Mouse (Mus musculus) heart, embryonic 15.5 days (tissue): ENCODE results near the gene Gm17606. TPM values are rescaled to one million over a fixed set of nuclear protein-coding genes. Genes with fewer than 3 reads are reported as not detected.

Experiments used
- ATAC-seq: fragments of 200-750 bp; cut with Nextera tagmentation; replicated peaks from 2 replicates; pipeline ENCODE4 v1.8.0; 2017; ENCODE audit warnings: low read depth, moderate TSS enrichment; ENCODE audit not compliant: insufficient number of reproducible peaks, insufficient read depth, low FRiP score
- H3K27ac ChIP-seq: fragments of 300-500 bp; sonication (generic); 2 replicates; pipeline ENCODE4 v1.5.1; 2015; ENCODE audit warnings: mild to moderate bottlenecking, inconsistent platforms
- H3K27me3 ChIP-seq: fragments of 300-500 bp; sonication (generic); 2 replicates; pipeline ENCODE4 v1.6.1; 2015; ENCODE audit warnings: inconsistent platforms
- H3K36me3 ChIP-seq: fragments of 300-500 bp; sonication (generic); 2 replicates; pipeline ENCODE4 v1.6.1; 2015; ENCODE audit warnings: mild to moderate bottlenecking, inconsistent platforms
- H3K4me1 ChIP-seq: fragments of 300-500 bp; sonication (generic); replicated peaks from 2 replicates; pipeline ENCODE4 v1.6.1; 2015; ENCODE audit warnings: inconsistent platforms
- H3K4me2 ChIP-seq: fragments of 300-500 bp; sonication (generic); 2 replicates; pipeline ENCODE4 v1.6.1; 2015; ENCODE audit warnings: inconsistent platforms, mild to moderate bottlenecking, moderate library complexity
- H3K4me3 ChIP-seq: fragments of 300-500 bp; sonication (generic); 2 replicates; pipeline ENCODE4 v1.5.1; 2015; ENCODE audit warnings: mild to moderate bottlenecking, inconsistent platforms
- H3K9ac ChIP-seq: fragments of 300-500 bp; sonication (generic); 2 replicates; pipeline ENCODE4 v1.6.1; 2015; ENCODE audit warnings: mild to moderate bottlenecking, inconsistent platforms
- H3K9me3 ChIP-seq: fragments of 300-500 bp; sonication (generic); replicated peaks from 2 replicates; pipeline ENCODE4 v1.6.1; 2016; ENCODE audit warnings: inconsistent platforms
- WGBS: fragments of 180-500 bp; shearing (Covaris S2); methylation state at CpG from one replicate; pipeline ENCODE4 v1.1.7; 2015; ENCODE audit warnings: mixed read lengths; 5-methylcytosine and 5-hydroxymethylcytosine counted together
- polyA plus RNA-seq: library from polyadenylated mRNA; unstranded; fragments of >200 nt; fragmentation: Nextera tagmentation; extraction: Ambion mirVana; gene quantifications from 2 replicates; pipeline ENCODE4 v1.2.1, GENCODE M21; 2015

Gm17606 gene
- polyA plus RNA-seq, 1 experiment from 2014 or later, result not detected

DNA sequence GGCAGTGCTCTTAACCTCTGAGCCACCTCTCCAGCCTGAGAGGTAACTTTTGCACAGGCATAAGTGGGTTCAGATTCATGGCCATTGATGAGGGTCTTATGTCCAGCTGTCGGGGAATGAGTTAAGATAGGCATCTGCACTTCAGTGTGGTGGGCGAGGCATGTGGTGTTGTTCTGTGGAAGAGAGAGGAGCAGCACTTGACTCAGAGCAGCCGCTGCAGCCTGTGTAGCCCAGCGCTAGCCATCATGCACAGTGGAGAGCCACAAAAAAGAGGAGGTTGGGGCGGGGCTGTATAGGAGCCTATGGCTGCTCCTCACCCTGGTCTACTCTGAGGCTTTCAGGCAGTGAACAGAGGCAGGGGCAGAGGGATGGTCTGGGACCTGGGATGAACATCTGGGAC, 12.6 kb upstream of the Gm17606 start:
- no peak overlapping the region for H3K9ac ChIP-seq
- H3K4me3 ChIP-seq, result no peak overlapping the region
- H3K9me3 ChIP-seq, result no peaks in the 10 kb centered on the region
- no peak overlapping the region for H3K4me2 ChIP-seq
- H3K36me3 ChIP-seq, result peaks cover 9% of the 10 kb centered on the region; the same call in 1 of the 2 replicates
- no peaks in the 10 kb centered on the region for H3K27me3 ChIP-seq
- no peak for ATAC-seq
- H3K4me1 ChIP-seq, result no peaks in the 10 kb centered on the region
- 69% methylated on average over 5 of the region's 5 CpGs for WGBS
- H3K27ac ChIP-seq, result no peak overlapping the region

DNA sequence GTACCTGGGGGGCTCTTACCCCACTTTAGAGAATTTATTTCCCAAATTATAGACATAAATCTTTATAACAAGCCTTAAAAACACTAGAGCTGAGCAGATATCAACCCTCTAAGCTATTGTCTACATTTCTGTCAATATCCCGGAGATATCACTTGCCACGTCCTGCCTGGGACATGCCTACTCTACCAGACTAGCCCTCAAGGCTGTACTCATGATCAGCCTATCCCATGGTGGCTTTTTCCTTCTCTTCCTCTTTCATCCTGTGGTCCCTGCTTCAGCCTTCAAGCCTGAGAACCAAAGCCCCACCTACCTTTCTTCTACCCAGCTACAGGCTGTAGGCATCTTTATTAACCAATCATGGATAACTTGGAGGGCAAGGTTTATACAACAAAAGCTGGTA, 11.0 kb upstream of the Gm17606 start:
- Histone ChIP-seq H3K36me3 (peaks cover 10% of the 10 kb centered on the region; the same call in 1 of the 2 replicates), H3K4me3 (no peak overlapping the region), H3K9ac (no peak overlapping the region), H3K27me3 (no peaks in the 10 kb centered on the region), H3K4me2 (no peak overlapping the region), H3K9me3 (no peaks in the 10 kb centered on the region), H3K4me1 (no peaks in the 10 kb centered on the region), H3K27ac (no peak overlapping the region)
- 85% methylated on average over 2 of the region's 2 CpGs for WGBS
- no peak for ATAC-seq

DNA sequence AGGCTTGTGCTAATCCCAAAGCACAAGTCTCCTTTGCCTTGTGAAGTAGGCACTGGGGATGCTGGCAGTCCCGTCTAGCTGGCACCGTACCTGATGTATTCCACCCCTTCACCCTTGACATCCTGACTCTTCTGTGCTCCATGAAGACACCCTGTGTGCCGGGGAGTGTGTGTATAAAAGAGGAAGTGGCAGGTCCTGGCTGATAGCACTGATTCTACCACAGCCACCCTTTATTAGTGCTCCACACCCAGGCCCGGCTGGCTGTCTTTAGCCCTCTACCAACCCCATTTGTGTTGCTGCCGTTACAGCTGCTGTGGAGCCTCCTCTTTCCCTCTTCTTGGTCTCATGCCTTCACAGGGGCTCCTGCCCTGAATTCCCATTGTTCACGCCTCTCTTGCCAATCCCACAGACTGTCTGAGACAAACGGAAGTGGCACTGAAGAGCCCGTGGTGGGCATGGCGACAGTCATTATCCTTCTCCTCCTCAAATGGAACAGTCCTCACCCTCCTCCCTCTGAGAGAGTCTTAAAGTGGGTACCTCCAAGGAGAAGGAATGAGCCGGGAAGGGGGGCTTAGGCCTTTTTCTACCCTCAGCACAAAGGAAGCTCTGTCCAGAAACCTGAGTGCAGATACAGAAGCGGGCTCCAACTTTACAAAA, 10.0 kb upstream of the Gm17606 start:
- H3K36me3 ChIP-seq, result peaks cover 10% of the 10 kb centered on the region; the same call in 1 of the 2 replicates
- ATAC-seq, result no peak
- H3K9me3 ChIP-seq, result no peaks in the 10 kb centered on the region
- H3K27me3 ChIP-seq, result no peaks in the 10 kb centered on the region
- no peaks in the 10 kb centered on the region for H3K4me1 ChIP-seq
- no peak overlapping the region for H3K9ac ChIP-seq
- WGBS, result 78% methylated on average over 11 of the region's 11 CpGs
- no peak overlapping the region for H3K27ac ChIP-seq
- H3K4me3 ChIP-seq, result no peak overlapping the region
- no peak overlapping the region for H3K4me2 ChIP-seq

DNA sequence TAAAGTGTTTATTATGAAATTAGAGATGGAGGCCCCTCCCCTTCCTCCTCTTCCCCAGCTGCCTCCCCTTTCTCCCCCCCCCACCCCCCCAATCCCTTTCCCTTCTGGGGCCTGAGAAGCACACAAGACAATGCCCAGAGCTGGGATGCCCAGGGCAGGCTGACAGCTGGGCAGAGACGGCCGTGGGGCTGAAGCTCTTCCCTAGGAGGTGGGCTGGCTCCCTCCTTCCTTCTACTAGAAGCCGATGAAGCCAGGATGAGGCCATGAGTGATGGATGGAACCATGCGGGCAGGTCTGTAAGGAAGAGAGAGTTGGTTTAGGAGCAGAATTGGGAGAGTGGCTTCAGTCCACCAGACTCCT, 9.5 kb upstream of the Gm17606 start:
- no peak for ATAC-seq
- Histone ChIP-seq H3K27me3 (no peaks in the 10 kb centered on the region), H3K36me3 (peaks cover 10% of the 10 kb centered on the region; the same call in 1 of the 2 replicates), H3K4me1 (no peaks in the 10 kb centered on the region), H3K4me2 (no peak overlapping the region), H3K27ac (no peak overlapping the region), H3K4me3 (no peak overlapping the region), H3K9ac (no peak overlapping the region), H3K9me3 (no peaks in the 10 kb centered on the region)
- WGBS, result 80% methylated on average over 4 of the region's 4 CpGs

DNA sequence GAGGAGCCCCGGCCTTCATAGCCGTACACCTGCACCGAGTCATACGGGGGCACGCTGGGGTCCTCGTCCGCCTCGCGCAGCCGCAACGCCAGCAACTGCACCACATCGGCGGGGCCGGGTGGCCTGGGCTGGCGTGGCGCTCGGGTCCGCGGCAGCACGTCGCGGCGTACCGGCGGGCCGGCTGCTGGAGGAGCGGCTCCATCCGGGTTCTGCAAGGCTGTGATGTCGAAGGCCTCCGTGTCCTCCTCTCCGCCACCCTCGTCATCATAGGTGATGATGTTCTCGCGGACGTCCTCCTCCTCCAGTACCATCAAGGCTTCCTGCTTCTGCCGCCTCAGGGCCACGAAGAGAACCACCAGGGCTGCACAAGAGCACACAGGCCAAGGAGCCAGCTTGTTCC, 8.5 kb upstream of the Gm17606 start:
- H3K27me3 ChIP-seq, result no peaks in the 10 kb centered on the region
- H3K36me3 ChIP-seq, result peaks cover 10% of the 10 kb centered on the region; the same call in 1 of the 2 replicates
- no peak overlapping the region for H3K9ac ChIP-seq
- no peak for ATAC-seq
- H3K4me3 ChIP-seq, result no peak overlapping the region
- WGBS, result 88% methylated on average over 37 of the region's 37 CpGs
- H3K4me2 ChIP-seq, result no peak overlapping the region
- no peaks in the 10 kb centered on the region for H3K9me3 ChIP-seq
- H3K4me1 ChIP-seq, result no peaks in the 10 kb centered on the region
- no peak overlapping the region for H3K27ac ChIP-seq

- H3K36me3 ChIP-seq, result peaks cover 10% of the 10 kb centered on the region; the same call in 1 of the 2 replicates
- no peaks in the 10 kb centered on the region for H3K4me1 ChIP-seq
Measured at GRCm38 (mm10) chr14:54634182-54634581, 6.6 kb upstream of the Gm17606 start.

DNA sequence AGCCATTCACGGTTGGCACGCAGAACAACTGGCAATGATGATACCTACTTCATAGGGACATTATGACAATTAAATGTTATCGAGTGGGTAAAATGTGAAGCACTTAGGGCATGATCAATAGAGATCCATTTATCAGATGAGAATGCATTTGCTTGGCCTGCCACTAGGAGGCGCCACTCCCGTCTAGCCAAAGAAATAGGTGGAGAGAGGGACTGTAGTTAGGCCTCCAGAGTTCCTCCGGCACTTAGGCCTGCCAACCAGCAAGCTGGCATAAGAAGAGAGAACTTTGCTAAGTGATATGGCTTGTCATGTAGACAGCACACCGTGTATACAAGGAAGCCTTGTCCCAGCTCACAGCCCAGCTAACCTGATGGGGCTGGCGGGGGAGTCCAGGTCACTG, 3.8 kb upstream of the Gm17606 start:
- H3K36me3 ChIP-seq, result peaks cover 7% of the 10 kb centered on the region; the same call in 1 of the 2 replicates
- H3K27ac ChIP-seq, result no peak overlapping the region
- no peak overlapping the region for H3K4me3 ChIP-seq
- H3K9ac ChIP-seq, result no peak overlapping the region
- no peaks in the 10 kb centered on the region; the same call in 1 of the 2 replicates for H3K27me3 ChIP-seq
- WGBS, result 57% methylated on average over 8 of the region's 8 CpGs
- H3K4me1 ChIP-seq, result peaks cover 14% of the 10 kb centered on the region
- no peak overlapping the region for H3K4me2 ChIP-seq
- no peaks in the 10 kb centered on the region for H3K9me3 ChIP-seq
- ATAC-seq, result no peak

More at GRCm38 (mm10) chr14:54634182-54634581, 6.6 kb upstream of the Gm17606 start:
- 78% methylated on average over 4 of the region's 4 CpGs for WGBS
- no peak overlapping the region for H3K4me3 ChIP-seq
- no peaks in the 10 kb centered on the region for H3K9me3 ChIP-seq
- no peaks in the 10 kb centered on the region for H3K27me3 ChIP-seq
- H3K4me2 ChIP-seq, result no peak overlapping the region
- no peak for ATAC-seq
- no peak overlapping the region for H3K27ac ChIP-seq
- no peak overlapping the region for H3K9ac ChIP-seq

GRCm38 (mm10) chr14:54638210-54638609, 2.5 kb upstream of the Gm17606 start:
- Histone ChIP-seq H3K4me1 (peaks cover 14% of the 10 kb centered on the region), H3K27ac (no peak overlapping the region), H3K9ac (no peak overlapping the region), H3K4me2 (no peak overlapping the region), H3K27me3 (no peaks in the 10 kb centered on the region; the same call in 1 of the 2 replicates), H3K36me3 (peaks cover 11% of the 10 kb centered on the region), H3K9me3 (no peaks in the 10 kb centered on the region), H3K4me3 (no peak overlapping the region)
- WGBS, result 65% methylated on average over 5 of the region's 5 CpGs
- ATAC-seq, result no peak

- WGBS, result 41% methylated on average over 4 of the region's 4 CpGs
- Histone ChIP-seq H3K4me2 (peak overlapping the region; percentile 99), H3K4me3 (peak overlapping the region; percentile 21; the same call in 1 of the 2 replicates), H3K27ac (no peak overlapping the region), H3K27me3 (no peaks in the 10 kb centered on the region; the same call in 1 of the 2 replicates), H3K4me1 (peaks cover 14% of the 10 kb centered on the region), H3K9ac (no peak overlapping the region), H3K9me3 (no peaks in the 10 kb centered on the region), H3K36me3 (peaks cover 30% of the 10 kb centered on the region)
- ATAC-seq, result no peak
Measured at GRCm38 (mm10) chr14:54640121-54640520, 631 bp upstream of the Gm17606 start.

DNA sequence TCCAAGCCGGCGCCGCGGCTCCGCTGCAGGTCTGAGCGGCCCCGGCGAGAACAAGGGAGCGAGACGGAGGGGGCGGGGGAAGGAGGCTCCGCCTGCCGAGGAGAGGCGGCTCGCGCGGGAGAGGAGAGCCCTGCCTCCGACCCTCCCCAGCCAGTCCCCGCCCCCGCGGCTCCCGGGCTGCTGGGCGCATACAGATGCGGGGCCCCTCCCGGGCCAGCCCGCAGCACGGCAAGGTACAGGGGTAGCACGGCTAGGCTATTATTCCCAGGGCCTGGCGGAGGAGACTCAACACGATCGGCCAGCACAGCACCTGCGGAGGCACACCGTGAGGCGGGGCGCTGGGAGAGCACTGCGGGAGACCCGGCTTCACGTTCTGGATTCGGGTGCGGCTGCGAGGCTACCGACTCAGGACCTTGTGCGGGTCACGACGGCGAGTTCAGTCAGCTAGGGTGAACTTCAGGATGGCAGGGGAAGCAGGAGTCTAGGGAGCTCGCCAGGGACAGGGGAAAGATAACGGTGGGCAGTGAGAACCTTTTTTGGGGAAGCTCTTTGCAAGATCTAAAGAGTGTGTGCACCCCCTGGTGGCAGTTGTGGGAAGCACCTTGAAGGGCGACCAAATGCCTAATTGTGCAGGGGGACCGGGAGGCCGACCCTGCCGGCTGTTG, 685 bp downstream of the Gm17606 start, which contains the start of gene Cdh24:
Cdh24 (minus strand) TSS at position 60 of the 665 bp plus-strand sequence.
- H3K4me1 ChIP-seq, result peaks cover 14% of the 10 kb centered on the region
- H3K9me3 ChIP-seq, result no peaks in the 10 kb centered on the region
- peak within 1 kb of the TSS; percentile 92 for H3K9ac ChIP-seq
- peak; percentile 90 for ATAC-seq
- WGBS, result under 1% methylated on average over 42 of the region's 52 CpGs
- peaks cover 43% of the 10 kb centered on the region for H3K36me3 ChIP-seq
- H3K27me3 ChIP-seq, result no peaks in the 10 kb centered on the region; the same call in 1 of the 2 replicates
- peak within 1 kb of the TSS; percentile 71 for H3K27ac ChIP-seq
- H3K4me3 ChIP-seq, result peak within 1 kb of the TSS; percentile 67
- H3K4me2 ChIP-seq, result peak within 1 kb of the TSS; percentile 99

DNA sequence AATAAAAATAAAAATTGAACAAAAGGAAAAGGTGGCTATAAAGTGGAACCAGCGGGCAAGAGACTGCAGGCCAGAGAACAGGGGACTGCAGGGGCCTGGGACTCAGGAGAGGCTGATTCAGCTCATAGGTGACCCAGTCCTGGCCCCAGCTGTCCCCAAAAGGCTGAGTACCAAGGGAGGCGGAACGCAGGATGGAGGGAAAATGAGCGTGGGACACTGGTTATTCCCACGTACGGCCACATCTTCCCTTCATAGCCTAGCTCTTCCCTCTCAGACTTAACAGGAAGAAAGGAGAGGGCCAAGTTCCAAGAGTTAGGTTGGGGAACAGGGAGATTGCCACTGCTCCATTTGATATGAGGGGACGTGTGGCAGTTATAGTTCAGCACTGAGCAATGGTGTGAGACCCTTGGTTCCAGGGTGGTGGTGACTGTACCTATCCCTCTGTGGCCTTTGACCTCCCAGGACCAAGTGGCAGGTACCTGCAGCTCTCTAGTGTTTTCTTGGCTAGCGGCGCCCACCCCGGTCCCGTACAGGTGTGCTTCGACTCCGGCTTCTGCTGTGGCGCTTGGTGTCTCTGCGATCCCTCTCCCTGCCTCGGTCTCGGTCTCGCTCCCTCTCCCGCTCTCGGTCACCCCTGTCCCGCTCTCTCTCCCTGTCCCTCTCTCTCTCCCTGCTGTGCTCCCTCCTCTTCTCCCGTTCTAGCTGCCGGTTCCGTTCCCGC, 1.6 kb downstream of the Gm17606 start:
- Histone ChIP-seq H3K4me1 (peaks cover 14% of the 10 kb centered on the region), H3K27me3 (no peaks in the 10 kb centered on the region; the same call in 1 of the 2 replicates), H3K9me3 (no peaks in the 10 kb centered on the region), H3K4me2 (no peak overlapping the region), H3K9ac (no peak overlapping the region), H3K36me3 (peaks cover 53% of the 10 kb centered on the region), H3K27ac (no peak overlapping the region), H3K4me3 (no peak overlapping the region)
- 81% methylated on average over 25 of the region's 25 CpGs for WGBS
- no peak for ATAC-seq
